Mouse (Mus musculus): ENCODE data around the gene Pakap.
"Not testable (repeated sequence)": the region's sequence is repeated elsewhere in the genome, so short reads cannot be mapped to it uniquely, and the experiment has no call there.

Pakap gene

DNA sequence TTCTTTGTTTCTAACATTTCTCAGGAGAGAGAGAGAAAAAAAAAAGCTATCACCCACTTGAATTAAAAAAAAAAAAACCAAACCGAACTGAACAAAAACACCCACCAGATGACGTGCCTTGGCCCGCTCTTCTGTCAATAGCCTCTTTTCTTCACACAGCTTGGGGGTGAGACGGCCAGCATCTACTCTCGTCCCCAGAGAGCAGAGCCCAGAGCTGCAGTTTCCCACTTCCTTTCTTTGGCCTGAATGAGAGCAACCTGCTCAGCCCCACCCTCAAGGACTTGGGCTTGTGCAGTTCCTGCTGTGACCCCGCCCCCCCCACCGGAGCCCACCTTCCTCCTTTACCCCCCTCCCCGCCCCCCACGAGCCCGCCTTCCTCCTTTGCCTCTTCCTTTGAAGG is 299.5 kb downstream of the Pakap start:
- DNase-seq (ENCODE audit: low spot score), result no peak

DNA sequence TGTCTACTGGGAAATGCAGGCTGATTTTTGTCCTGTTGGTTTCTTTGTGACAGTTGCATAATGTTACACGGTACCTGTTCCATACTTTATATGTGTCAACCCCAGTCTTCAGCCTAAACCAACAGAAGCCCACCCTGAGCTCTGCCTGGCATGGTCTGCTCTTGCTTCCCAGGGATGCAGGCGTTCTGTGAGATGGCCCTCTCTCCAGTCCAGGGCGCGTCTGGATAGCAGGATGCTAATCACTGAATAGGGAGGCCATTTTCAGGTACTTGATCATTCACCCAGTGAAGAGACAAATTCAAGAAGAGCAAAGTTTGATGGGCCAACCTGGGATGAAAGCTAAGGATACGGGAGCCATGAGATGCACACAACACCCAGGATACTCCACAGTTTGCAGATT is 311.2 kb downstream of the Pakap start:
- DNase-seq (ENCODE audit: low spot score), result no peak

DNA sequence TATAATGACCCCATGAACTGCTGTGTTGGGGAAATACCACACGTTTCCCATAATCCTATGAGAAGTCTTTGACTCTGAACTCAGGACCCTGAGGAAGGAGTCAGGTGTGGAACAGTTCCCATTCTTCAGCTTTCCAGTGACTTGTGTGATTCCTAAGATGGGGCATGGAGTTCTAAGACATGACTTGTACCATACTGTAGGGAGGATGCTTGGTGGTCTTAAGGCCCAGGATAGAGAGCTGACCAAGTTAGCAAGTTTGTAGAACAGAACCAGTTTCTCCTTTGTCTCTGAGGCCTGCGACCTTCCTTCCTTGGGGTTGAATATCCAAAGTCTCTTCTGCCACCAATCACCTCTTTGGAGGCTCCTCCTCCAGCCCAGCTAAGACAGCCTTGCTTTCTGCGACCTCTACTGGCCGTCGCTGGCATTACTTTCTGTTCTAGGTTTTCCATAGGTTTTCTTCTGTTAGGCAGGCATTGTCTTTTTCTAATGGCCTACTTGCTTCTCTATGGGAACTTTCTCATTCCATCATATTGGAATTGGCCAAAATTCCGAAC is 311.9 kb downstream of the Pakap start:
- DNase-seq (ENCODE audit: low spot score), result peak; percentile 63

DNA sequence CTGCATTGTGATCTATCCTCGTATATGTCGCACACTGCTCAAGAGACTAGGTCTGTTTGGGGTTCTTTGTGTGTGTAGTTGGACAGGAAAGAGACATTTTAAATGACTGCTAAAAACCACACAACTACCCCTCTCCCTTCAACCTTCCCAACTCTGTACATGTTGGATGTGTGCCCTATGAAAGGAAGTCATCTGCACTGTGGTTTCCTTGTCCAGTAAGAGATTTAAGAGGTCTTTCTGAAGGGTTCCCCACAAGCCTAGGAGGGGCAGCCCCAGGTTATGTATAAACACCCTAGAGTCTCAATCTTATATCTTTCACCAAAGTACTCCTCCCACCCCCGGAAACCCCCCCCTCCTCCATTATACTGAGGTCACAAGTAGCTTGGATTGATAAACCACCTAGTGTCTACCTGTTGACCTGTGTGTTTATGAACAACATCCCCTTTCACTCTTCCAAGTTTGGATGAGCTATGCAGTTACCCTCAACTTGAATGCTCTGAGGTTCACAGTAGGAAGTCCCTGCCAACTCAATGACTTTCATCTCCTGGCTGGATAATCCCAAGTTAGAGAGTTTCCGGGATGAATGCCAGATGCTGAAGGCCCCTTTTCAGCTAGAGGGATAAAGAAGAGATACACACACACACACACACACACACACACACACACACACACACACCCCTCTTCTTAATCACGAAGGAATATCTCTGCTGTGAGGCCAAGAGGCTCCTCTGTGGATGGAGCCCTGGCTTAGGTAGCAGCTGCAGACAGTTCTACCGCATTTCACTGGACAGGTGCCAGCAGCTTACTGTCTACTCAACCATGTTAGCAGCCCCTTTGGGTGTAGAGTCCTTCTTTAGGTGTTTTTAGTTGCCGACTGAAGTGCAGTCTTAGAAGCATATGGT is 315.8 kb downstream of the Pakap start:
- no peak for DNase-seq (ENCODE audit: low spot score)

DNA sequence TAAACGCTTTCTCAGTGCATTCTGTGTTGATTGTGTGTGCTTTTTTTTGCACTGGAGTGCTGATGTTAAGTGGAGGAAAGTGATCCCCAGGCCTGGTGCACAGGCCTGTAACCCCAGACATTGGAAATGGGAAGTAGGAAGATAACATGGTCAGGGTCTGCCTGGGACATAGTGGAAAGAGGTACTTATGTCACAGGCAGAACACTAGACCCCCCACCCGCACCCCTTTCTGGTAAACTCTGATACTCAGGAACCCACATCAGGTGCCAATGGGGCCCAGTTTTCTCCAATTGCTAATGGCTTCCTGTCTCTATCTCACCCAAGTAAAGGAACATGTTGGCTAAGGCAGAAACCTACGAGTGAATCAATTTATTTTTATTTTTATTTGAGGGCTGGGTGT is 316.5 kb downstream of the Pakap start:
- no peak for DNase-seq (ENCODE audit: low spot score)

DNA sequence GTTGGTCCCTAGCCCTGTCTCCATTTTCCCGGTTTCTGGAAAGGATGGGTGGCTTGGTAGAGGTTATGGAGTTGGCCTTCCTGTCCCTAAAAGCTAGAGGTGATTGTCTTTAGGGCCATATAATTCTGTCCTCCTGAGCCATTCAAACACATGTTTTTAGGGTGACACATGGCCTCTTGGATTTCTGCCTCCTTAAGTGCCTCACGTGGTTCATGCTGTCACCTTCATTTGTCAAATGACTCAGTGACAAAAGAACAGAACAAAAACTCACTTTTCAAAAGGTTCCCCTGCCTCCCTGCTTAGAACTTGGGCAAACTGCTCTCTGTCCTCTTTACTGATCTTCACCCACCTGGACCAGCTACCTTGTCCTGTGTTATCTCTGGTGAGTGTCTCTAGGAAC is 317.2 kb downstream of the Pakap start:
- DNase-seq (ENCODE audit: low spot score), result no peak

DNA sequence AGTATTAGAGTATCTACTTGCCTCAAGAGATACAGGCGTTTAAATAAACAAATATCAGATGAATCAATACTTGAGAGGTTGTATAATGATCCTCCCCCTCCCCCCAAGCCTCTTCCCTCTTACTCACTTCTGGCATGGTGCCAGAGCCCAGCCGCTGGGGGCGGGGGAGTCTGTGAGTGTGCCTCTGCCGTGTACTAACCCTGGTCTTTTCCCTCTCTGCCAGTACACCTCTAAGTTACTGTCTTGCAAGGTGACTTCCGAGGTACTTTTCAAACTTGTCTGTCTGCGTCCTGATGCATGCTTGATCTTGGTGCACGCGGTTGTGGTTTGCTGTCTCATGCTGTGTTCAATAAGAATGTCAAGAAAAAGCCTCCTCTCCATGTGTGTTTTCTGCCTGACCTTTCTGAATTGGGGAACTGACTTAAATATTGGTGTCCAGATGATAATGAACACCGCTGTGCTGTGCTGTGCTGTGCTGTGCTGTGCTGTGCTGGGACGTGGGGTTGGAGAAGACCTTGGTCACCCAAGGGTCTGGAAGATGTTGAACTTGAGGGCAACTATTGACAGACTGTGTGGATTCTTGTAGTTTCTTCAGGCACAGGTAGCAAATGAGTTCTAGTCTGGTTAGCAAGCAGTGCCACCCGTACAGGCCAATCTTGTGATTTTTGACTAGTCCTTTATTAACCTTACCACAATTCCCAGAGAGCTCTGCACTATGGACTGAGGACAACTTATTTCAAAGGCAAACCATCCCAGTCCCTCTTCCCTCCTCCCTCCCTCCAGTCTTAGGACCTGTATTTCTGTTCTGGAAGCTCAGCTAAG is 318.3 kb downstream of the Pakap start:
- DNase-seq (ENCODE audit: low spot score), result no peak

DNA sequence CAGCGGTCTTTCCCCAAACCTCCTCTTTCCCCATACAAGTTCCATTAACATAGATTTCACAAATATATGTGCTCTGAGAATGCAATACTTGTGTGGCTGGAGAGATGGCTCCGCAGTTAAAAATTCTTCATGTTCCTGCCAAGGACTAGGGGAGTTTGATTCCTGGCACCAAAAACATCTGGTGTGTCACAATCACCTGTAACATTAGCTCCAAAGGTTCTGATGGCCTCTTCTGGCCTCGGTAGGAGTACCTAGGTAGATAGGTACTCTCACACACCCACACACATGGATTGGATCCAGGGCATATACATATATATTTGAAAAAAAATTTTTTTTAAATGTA is 318.9 kb downstream of the Pakap start:
- DNase-seq (ENCODE audit: low spot score), result no peak

DNA sequence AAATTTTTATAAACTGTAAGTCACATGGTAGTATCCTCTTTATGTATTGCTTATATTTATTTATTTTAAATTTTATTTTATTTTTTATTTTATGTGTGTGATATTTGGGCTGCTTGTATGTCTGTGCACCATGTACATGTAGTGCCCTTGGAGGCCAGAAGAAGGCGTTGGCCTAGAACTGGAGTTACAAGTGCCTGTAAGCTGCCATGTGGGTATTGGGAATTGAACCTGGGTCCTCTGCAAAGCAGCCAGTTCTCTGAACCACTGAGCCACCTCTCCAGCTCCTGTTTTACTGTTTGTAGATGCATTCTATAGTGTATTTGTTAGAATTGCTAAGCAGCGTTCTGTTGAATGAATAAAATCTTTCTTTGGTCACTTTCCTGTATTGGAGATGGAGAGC is 320.3 kb downstream of the Pakap start:
- no peak for DNase-seq (ENCODE audit: low spot score)

DNA sequence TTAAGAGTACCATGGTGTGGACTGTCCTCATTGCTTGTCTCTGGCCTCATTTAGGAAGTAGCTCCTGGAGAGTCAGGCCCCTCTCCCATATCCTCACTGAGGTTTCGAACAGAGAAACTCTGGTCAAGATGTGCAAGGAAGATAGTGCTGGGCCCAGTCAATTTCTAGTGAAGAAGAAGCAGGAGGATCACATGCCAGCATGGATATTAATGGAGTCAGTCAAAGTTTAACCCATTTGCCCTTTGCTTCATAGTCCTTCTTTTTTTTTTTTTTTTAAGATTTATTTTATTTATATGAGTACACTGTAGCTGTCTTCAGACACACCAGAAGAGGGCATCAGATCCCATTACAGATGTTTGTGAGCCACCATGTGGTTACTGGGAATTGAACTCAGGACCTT is 321.0 kb downstream of the Pakap start:
- not testable (repeated sequence) for DNase-seq (ENCODE audit: low spot score)

DNA sequence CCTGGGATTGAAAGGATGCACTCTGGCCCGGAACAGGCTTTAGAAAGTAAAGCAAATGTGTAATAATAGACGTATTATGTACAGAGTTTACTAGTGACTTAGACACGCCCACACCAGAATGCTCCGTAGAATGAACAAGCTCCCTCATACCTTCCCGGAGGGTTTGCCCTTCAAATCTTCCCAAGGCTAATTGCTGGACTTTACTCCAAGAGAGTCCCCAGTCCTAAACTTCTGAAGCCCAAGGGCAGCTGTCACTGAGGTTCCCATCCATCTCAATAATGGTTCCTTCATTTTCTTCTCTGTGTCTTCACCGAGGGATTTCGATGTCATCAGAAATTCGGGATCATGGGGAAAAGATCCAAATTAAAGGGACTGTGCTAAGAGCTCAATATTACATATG is 321.8 kb downstream of the Pakap start:
- no peak for DNase-seq (ENCODE audit: low spot score)

DNA sequence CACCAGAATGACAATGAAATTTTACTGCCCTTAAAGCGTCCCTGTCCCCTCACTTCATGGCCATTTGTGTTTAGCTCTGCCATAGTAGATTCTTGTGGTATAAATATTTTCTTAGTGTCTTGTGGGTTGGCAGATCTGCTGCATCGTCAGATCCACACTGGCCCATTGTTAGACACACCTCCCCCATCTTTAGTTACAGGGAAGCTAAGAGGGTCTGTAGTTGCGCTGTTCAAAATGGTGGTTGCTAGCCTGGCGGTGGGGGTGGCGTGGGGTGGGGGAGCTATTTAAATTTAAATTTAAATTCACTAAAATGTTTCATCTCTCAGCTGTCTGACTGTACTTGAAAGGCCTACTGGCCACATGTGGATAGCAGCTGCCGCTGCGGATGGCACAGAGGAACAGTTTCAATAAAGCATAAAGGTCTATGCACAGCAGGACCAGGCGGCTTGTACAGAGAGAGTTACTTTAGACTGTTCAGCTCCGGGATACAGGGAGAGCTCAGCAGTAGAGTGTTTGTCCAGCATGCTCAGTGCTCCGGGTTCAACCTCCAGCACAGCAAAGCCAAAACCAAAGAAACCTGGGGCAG is 324.1 kb downstream of the Pakap start:
- DNase-seq (ENCODE audit: low spot score), result no peak

DNA sequence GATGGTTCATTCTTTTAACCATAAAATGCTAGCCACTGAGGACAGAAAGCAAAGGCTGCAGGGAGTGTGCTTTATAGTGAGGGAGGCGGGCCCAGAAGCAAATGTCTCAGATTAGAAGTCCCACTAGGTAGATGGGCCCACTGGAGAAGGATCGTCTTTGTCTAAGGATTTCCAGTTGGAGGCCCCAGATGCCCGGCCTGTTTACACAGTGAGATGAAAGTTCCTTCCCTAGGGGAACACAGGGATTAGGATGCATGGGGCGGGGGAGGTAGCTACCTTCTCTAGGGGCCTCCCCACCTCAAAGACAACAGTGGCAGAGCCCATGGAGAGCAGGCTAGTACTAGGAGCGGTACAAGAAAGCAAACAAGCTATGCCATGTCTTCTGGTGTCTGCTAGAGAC is 327.2 kb downstream of the Pakap start:
- no peak for DNase-seq (ENCODE audit: low spot score)

DNA sequence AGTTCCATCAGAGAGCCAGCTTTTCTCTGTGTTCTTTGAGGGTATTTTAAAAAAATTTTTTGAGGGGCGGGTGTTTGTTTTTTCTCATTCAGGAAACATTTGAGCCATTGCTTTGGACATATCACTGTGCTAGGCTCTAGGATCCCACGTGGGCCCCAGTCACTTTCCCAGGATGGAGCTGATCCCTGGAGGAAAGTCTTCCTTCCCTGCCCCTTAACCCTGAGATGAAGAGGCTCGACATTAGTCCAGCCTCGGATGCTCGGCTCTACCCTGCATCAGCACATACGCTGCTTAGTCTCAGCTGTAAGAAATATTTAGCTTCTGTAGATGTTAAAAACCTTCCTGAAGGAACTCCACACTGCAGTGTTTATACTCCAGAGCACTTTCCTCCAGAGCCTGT is 327.9 kb downstream of the Pakap start:
- DNase-seq (ENCODE audit: low spot score), result no peak

DNA sequence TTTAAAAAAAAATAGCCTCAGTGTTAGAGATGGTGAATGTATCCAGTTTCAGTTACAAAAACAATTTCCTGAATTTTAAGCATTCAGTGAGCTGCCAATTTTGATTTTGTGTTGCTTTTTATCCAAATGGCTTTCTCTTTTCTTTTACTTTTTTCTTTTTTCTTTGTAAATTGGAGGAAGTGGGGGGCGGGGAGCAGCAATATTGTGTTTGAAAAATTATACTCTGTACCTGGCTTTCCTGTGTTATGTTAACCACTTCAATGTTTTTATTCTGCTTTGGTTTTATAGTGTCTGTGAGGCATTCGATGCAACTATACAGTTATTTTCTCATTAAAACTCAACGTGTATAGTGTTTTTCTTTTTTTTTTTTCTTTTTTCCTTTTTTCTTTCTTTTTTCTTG is 328.7 kb downstream of the Pakap start:
- DNase-seq (ENCODE audit: low spot score), result no peak

DNA sequence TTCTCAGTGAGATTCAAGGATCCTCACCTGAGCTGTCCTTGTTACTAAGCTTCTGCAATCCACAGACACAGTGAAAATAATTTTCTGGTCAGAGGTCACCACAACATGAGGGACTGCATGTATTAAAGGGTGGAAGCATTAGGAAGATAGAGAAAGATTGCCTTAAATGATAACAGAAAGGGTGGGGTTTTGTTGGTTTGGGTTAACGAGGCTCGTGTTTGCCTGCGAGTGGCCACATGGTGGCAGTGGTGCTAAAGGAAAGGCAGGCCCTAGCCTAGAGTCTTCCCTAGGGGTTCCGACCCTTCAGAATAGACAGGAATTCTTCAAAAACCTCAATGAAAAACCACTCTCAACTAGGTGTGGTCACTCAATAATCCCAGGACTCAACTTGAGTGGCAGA is 333.2 kb downstream of the Pakap start:
- no peak for DNase-seq (ENCODE audit: low spot score)

DNA sequence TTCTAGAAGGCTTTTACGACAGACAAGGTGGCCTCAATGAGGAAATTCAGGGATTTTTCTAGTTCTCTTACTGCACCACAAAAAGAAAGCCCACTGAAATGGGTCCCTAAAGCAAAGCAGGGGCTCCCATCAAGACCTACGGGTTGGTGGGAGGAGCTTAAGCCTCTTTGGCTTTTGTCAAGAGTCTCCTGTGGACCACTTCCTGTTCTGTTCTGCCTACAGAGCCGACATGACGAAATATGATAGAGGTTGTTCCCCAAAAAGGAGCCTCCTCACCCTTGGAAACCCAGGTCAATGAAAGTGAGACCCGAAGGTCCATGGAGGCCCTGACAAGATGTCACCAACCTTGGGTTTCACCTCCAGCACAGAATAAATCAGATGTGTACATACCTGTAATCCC is 334.6 kb downstream of the Pakap start:
- no peak for DNase-seq (ENCODE audit: low spot score)

DNA sequence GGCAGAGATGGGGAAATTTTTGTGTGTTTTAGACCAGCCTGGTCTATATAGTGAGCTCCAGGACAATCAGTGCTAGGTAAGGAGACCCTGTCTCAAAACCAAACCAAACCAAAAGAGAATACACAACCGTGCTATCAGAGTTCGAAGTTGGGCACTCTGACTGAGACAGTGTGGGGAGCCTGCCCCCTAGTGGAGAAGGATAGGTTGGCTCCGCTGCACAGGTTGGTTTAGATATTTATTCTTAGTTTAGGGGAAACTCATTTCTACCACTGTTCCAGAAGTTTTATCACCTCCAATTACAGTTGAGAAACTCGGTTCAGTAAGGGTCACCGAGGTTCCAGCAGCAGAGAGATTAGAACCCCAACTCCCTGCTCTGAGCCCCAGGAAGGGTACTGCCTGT is 336.2 kb downstream of the Pakap start:
- DNase-seq (ENCODE audit: low spot score), result no peak

DNA sequence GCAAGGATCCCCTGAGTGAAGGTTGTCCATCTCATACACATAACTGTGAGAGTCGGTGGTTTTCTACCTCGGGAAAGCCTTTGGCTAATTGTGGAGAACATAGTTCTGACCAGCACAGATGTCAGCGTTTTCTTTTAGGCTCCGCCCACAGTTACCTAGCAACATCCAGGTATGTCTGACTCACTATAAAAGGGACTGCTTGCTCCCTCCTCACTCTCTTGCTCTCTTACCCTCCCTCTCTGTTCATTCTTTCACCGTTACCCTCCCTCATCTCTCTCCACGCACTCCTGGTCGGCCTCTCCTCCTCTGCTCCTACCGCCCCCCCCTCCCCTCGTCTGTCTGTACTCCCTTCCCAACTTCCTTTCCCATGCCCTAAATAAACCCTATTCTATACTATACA is 336.7 kb downstream of the Pakap start:
- no peak for DNase-seq (ENCODE audit: low spot score)

DNA sequence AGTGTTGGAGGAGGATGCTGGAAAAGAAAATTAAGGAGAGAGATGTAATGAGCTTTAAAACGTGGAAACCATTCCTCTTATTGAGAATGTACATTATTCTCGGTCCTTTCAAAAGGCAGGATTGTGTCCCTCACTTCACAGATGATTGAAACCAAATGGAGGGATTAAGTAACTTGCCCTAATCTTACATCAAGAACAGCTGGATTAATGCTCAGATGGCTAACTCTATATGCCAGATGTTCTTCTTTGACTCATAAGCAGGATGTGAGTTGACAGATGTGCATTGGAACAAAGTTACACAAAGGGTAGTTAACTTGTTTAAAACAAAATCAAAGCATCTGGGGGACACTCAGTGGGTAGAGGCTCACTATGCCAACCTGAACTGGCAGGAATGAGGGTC is 338.7 kb downstream of the Pakap start:
- DNase-seq (ENCODE audit: low spot score), result no peak

DNA sequence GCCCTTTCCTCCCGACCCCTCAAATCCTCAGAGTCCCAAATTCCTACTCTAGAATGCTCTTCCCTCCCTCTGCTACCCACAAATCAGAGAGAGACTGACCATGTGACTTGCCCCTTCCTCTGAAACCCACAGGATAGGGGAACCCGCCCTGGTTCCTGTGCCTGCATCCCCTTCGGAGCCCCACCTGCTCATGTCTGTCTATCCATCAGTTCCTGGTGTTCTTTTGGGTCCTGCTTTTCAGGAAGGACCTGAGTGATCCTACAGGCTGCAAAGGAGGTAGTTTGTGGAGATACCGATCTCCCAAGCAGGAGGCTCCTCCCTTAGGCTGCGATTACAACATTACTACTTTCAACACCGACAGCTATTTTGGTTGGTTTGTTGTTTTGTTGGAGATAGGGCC is 340.9 kb downstream of the Pakap start:
- DNase-seq (ENCODE audit: low spot score), result no peak

DNA sequence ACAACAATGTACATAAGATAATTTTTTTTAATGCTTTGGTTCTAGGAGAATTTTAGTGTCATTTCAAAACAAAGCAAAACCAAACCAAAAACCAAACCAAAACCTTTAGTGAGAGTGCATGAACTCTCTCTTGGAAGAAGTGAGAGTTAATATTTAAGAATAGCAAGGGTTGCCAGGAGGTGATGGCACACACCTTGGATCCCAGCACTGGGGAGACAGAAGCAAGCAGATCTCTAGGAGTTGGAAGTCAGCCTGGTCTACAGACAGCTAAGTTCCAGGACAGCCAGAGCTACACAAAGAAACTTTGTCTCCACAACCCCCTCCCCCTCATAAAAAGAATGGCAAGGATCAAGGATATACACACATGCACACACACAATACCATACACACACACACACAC is 345.0 kb downstream of the Pakap start:
- no peak for DNase-seq (ENCODE audit: low spot score)
